18 mouse cellular contexts compared by ENCODE assay signal in genomic region chr11:24643439-24644109, GRCm38 (mm10).
DNase-seq lines count a peak whose midpoint lies in the region; ATAC-seq and TF ChIP-seq lines count a peak whose summit lies in the region.
"Had no signal": no experiment of that assay in that cellular context is flagged by ENCODE, and none has a peak within 500 bp of the region (broad histone marks: within the 10 kb centered on the region; RNA-seq: fewer than 3 reads in every experiment).

No protein-coding gene starts in this region.

- peak overlapping the region; percentile 13 for H3K4me3 ChIP-seq in gastrocnemius, adult 2 months
- no peak overlapping the region for H3K4me3 ChIP-seq in kidney, embryonic 16.5 days (ENCODE audit: low read length)
- H3K4me3 ChIP-seq in kidney, postnatal 0 days (replicated peaks; ENCODE audit: low read depth, low read length) = no peak overlapping the region
- H3K4me3 ChIP-seq: forebrain, embryonic 13.5 days; heart, embryonic 13.5 days; midbrain, embryonic 12.5 days had no signal

- H3K4me1 ChIP-seq in kidney, embryonic 16.5 days (ENCODE audit: insufficient read depth, low read length) = peaks cover 6% of the 10 kb centered on the region
- H3K4me1 ChIP-seq in kidney, postnatal 0 days (replicated peaks; ENCODE audit: insufficient read depth, low read length) = no peaks in the 10 kb centered on the region
- H3K4me1 ChIP-seq: heart, embryonic 13.5 days had no signal

- H3K36me3 ChIP-seq in kidney, embryonic 16.5 days (ENCODE audit: insufficient read depth, low read length) = no peaks in the 10 kb centered on the region
- H3K36me3 ChIP-seq in kidney, postnatal 0 days (ENCODE audit: insufficient read depth, low read length) = no peaks in the 10 kb centered on the region
- H3K36me3 ChIP-seq: heart, embryonic 13.5 days; midbrain, embryonic 12.5 days had no signal

- intact Hi-C loops in gastrocnemius, adult 2 months (cut with DNase I) = no loop called here

- WGBS in kidney, embryonic 16.5 days = 17% methylated on average over 11 of the region's 11 CpGs
- WGBS in kidney, postnatal 0 days = 17% methylated on average over 11 of the region's 11 CpGs

- H3K27me3 ChIP-seq in kidney, embryonic 16.5 days (ENCODE audit: insufficient read depth, low read length) = no peaks in the 10 kb centered on the region
- H3K27me3 ChIP-seq in kidney, postnatal 0 days (ENCODE audit: insufficient read depth, low read length) = no peaks in the 10 kb centered on the region
- H3K27me3 ChIP-seq: forebrain, embryonic 13.5 days; heart, embryonic 13.5 days; midbrain, embryonic 12.5 days had no signal

- peak; percentile 73; the same call in 1 of the 2 replicates for ATAC-seq in kidney, embryonic 16.5 days (ENCODE audit: low FRiP score, low TSS enrichment)
- peak; percentile 49 for ATAC-seq in kidney, postnatal 0 days (replicated peaks; ENCODE audit: low FRiP score, low read depth)
- ATAC-seq: forebrain, embryonic 13.5 days; Patski had no signal

- H3K4me2 ChIP-seq in kidney, embryonic 16.5 days (replicated peaks; ENCODE audit: low read depth, low read length) = 0 out of 2 replicates have a peak overlapping the region, but pooled peaks have one; percentile 27
- peak overlapping the region; percentile 26; the same call in 1 of the 2 replicates for H3K4me2 ChIP-seq in kidney, postnatal 0 days (ENCODE audit: low read length)
- H3K4me2 ChIP-seq: forebrain, embryonic 13.5 days; heart, embryonic 13.5 days; liver, embryonic 11.5 days; lung, embryonic 14.5 days; midbrain, embryonic 12.5 days had no signal

- TF ChIP-seq CTCF in gastrocnemius, adult 2 months (IDR thresholded peaks at IDR 0.05) = no peak
- TF ChIP-seq CTCF in kidney, postnatal 0 days (IDR thresholded peaks at IDR 0.05; ENCODE audit: low read depth) = no peak

- DNase-seq in gastrocnemius, adult 2 months = no peak
- no peak for DNase-seq in gastrocnemius, adult 8-10 months (ENCODE audit: low spot score in 2 of 2)
- no peak for DNase-seq in kidney, postnatal 14 days
- DNase-seq in kidney, postnatal 0 days (ENCODE audit: low spot score) = peak; percentile 66
- no peak for DNase-seq in right cerebral cortex, postnatal 14 days
- no peak for DNase-seq in left cerebral cortex, adult 18-20 months (ENCODE audit: low spot score in 2 of 2)
- DNase-seq: B cell, adult 2 months; cerebellum, adult 9-11 months; gastrocnemius, postnatal 14 days; lung, embryonic 14.5 days; thymus, postnatal 36 days had no signal

- no peak overlapping the region for H3K9ac ChIP-seq in kidney, embryonic 16.5 days (replicated peaks; ENCODE audit: low read length)
- no peak overlapping the region for H3K9ac ChIP-seq in kidney, postnatal 0 days (ENCODE audit: low read depth, low read length)
- H3K9ac ChIP-seq: forebrain, embryonic 13.5 days; heart, embryonic 13.5 days; lung, embryonic 14.5 days; midbrain, embryonic 12.5 days had no signal

- peak overlapping the region; percentile 71 for H3K27ac ChIP-seq in gastrocnemius, adult 2 months
- H3K27ac ChIP-seq in kidney, embryonic 16.5 days (ENCODE audit: low read length) = no peak overlapping the region
- no peak overlapping the region for H3K27ac ChIP-seq in kidney, postnatal 0 days
- H3K27ac ChIP-seq: forebrain, embryonic 13.5 days; heart, embryonic 13.5 days; macrophage; midbrain, embryonic 12.5 days had no signal

- no peaks in the 10 kb centered on the region for H3K9me3 ChIP-seq in kidney, embryonic 16.5 days (ENCODE audit: low read length)
- H3K9me3 ChIP-seq in kidney, postnatal 0 days (replicated peaks; ENCODE audit: low read length) = no peaks in the 10 kb centered on the region
- H3K9me3 ChIP-seq: forebrain, embryonic 13.5 days; heart, embryonic 13.5 days; midbrain, embryonic 12.5 days had no signal
